Mouse (Mus musculus): ENCODE measurements at regions not wholly inside any gene's neighbourhood (a gene's known extent, or its start where the extent isn't known, plus 50 kb on each side); places are given as distances from the start of the nearest gene placed in this dataset.
A peak's percentile ranks its signal among the peaks of the same experiment; 100 is the strongest.

DNA sequence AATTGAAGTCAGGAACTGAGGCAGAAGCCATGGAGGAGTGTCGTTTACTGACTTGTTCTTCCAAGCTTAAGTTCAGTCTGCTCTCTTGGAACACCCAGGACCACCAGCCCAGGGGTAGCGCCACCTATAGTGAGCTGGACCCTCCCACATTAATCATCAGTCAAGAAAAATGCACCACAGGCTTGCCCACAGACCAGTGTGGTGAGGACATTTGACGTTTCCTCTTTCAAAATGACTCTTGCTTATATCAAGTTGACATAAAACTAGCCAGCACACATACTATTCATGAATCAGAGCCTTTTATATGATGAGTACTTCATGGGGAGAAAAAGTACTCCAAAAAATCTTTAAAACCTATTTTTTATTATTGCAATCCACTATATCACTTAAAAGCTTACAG lies 69.7 kb upstream of the Paip1 start:
- no peak for DNase-seq (ENCODE audit: low spot score in 2 of 2)

DNA sequence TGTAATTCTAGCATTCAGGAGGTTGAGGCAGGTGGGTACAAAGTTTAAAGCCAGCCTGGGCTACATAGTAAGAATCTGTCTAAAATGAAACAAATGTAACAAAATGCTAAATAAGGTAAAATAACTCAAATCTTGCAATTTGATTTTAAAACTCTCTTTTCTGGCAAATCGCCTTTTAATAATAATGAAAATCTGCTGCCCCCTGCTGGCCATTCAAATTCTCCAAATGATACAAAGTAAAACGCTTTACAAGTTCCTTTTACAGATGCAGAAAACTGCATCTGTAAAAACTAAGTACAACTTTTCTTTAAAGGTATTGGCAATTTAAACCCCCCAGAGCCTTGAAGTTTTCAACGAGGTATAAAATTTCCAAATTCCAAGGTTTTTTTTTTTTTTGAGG lies 65.0 kb upstream of the Paip1 start:
- peak; percentile 17 to 31 for DNase-seq (ENCODE audit: low spot score in 2 of 2)

- DNase-seq (ENCODE audit: low spot score in 2 of 2): no peak
Measured at GRCm38 (mm10) chr13:119364160-119364559, 64.2 kb upstream of the Paip1 start.

- no peak for DNase-seq (ENCODE audit: low spot score in 2 of 2)
Measured at GRCm38 (mm10) chr13:119367544-119367943, 60.9 kb upstream of the Paip1 start.

DNA sequence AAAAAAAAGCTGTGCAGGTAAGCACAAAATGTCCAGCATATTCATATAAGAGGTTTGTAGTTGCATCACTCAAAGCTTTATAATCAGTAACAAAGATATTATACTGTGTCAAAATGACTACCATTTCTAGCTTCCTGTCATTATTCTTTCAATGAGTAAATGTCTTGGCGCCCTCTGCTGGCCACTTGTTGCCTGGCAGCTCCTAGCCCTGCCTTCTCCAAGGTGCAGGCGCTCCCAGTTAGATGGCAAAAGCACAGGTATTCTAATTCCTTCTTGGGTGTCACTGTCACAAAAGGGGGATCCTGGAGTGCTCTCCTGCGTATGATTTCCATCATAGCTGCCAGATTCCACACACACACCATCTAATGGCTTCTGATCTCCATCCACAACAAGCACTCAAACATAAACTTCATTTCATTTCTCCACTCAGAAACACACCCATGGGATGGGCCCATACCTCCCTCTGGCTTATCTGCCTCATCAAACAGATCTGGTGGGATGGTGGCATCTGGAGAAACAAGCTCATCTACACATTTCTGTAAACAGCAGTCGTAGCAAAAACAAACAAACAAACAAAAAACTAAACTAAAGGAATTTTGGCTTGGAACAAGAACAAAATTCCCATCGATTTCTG lies 49.9 kb upstream of the Paip1 start:
- peak; percentile 63 to 72 for DNase-seq (ENCODE audit: low spot score in 2 of 2)
